Mouse (Mus musculus) induced T-regulatory cell, adult 2 months (primary cell): ENCODE results near the gene Pdap1.
"Not testable (repeated sequence)": the region's sequence is repeated elsewhere in the genome, so short reads cannot be mapped to it uniquely, and the experiment has no call there.

ENCODE experiments used
- DNase-seq: peaks from one replicate; pipeline ENCODE4 v3.0.0-alpha.2; 2012; ENCODE audit warnings: low read depth

Gene Pdap1

DNA sequence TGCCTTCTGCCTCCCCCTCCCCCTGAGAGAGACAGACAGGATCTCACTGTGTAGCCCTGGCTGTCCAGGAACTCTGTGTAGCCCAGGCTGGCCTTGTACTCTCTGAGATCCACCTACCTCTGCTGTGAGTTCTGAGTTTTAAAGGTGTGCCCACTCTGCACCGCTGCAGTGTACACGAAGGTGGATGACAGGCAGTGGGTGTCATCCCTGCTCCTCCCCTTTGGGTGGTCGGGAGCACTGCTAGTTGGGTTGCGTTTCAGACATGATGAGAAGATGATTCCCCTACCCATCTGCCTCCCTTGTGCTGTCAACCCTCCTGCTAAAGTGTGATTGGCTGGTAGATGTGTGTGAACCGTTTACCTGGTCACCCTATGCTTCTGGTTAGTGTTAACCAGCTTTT lies 21.6 kb downstream of the Pdap1 start:
- no peak for DNase-seq

DNA sequence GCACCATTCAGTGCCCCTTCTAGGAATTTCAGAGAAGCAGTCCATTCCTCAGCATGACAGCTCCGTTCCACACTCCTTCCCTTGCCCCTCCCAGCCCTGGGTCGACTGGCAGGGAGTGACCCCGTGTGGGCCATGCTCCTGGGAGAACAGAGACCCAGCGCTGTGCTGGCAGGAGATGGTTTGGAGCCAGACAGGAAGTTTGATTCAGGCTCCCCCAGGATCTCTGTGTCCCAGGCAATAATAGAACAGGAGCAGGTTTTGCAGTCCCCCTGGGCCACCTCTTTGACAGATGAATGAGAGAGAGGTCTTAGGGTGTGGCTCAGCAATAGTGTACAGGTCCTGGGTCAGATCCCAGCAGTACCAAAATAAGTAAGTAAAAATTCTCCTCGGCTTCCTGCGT lies 22.0 kb downstream of the Pdap1 start:
- DNase-seq, result no peak

DNA sequence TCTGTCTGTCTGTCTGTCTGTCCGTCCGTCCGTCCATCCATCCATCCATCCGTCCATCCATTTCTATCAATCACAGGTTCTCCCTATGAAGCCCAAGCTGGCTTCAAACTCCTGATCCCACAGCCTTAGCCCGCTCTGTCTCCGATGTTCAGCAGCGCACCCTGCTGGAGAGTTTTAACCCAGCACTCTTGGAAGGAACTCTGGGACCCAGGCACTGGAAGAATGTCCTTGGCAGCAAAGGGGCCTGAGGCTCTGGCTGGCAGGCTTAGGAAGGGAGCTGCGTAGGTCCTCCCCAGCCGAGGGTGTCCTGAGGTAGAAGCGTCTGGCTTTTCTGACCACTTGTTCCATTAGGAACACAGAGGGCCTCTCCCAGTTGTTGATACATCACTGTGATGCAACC lies 23.1 kb downstream of the Pdap1 start:
- DNase-seq, result peak; percentile 82

GRCm38 (mm10) chr5:145116316-145116715 lies 23.7 kb downstream of the Pdap1 start:
- DNase-seq, result peak; percentile 81

- peak; percentile 62 for DNase-seq
Observed at GRCm38 (mm10) chr5:145115736-145116135, 24.3 kb downstream of the Pdap1 start.

GRCm38 (mm10) chr5:145114606-145115473 lies 25.2 kb downstream of the Pdap1 start:
- DNase-seq, result peak; percentile 81

GRCm38 (mm10) chr5:145114071-145114605 lies 25.9 kb downstream of the Pdap1 start, which contains the start of gene Arpc1b:
TSS of gene Arpc1b (plus strand) at chr5:145114215.
- DNase-seq, result peak; percentile 86

GRCm38 (mm10) chr5:145113416-145113815 lies 26.6 kb downstream of the Pdap1 start:
- no peak for DNase-seq

- no peak for DNase-seq
Observed at GRCm38 (mm10) chr5:145112566-145112965, 27.5 kb downstream of the Pdap1 start.

DNA sequence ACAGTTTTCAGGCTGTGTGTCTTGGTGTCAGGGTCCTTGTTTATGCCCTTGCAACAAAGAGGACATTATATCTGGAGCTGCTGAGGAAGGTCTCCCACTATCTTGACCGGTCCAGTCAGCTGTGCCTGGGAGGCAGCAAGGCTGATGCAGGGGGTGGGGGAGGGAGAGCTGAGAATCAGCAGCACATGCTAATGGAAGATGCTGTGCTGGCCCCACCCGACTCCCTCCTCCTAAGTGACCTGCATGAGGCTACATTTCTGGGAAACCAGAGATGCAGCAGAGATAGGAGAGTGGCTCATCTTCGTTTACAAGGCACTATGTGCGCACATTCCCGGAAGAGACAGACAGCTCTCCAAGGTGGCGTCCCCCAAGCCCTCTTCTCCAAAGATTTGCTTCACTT lies 29.6 kb downstream of the Pdap1 start:
- DNase-seq, result no peak

DNA sequence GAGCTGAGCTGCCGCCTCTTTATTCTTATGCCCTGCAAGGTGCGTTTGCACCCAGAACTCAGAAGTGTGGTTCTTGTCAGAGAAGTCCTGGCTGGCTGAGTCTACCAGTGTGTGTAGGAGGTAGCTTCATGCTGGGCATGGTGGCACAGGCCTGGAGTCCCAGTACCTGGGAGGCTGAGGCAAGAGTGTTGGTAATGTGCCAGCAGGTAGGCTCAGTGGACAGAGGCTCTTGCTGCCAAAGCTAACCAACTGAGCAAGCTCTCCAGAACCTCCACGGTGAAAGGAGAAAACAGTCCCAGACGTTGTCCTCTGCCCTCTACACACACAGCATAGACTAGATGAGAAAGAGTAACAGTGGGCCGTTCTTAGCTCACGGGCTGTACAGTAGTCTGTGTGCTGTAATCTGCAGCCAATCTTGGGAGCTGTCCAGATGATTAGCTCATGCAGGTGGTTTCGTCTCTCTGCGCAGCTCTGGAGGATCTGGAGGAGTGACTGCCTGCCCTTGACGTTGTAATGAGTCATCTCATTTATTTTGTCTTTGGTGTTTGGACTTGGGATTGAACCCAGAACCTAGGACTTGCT lies 34.3 kb downstream of the Pdap1 start:
- DNase-seq, result no peak

- DNase-seq, result no peak
Observed at GRCm38 (mm10) chr5:145104328-145104727, 35.7 kb downstream of the Pdap1 start.

DNA sequence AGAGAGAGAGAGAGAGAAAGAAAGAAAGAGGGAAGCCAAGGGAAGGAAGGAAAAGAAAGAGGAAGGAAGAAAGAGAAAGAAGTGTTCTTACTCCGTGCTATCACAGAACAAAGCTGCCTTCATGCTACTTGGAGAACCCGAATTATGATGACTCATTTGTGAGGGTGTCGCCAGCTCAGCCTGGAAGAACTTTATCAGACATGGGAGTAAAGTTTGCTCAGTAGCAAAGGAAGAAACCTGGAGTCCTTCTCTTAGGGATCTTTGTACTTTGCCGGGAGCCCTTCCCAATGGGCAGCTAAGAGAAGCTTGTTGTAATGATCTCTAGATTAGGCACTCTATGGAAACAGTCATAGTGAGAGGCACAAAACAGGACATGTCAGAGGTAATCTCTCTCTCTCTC lies 37.3 kb downstream of the Pdap1 start:
- no peak for DNase-seq

GRCm38 (mm10) chr5:145101451-145101850 lies 38.6 kb downstream of the Pdap1 start:
- DNase-seq, result not testable (repeated sequence)

- DNase-seq, result no peak
Observed at GRCm38 (mm10) chr5:145100960-145101359, 39.1 kb downstream of the Pdap1 start.

GRCm38 (mm10) chr5:145098340-145098821 lies 41.7 kb downstream of the Pdap1 start:
- DNase-seq, result no peak

- DNase-seq, result no peak
Observed at GRCm38 (mm10) chr5:145096195-145096594, 43.8 kb downstream of the Pdap1 start.

- no peak for DNase-seq
Observed at GRCm38 (mm10) chr5:145089878-145090277, 50.2 kb downstream of the Pdap1 start.

- peak; percentile 32 for DNase-seq
Observed at GRCm38 (mm10) chr5:145088186-145088585, 51.9 kb downstream of the Pdap1 start.

DNA sequence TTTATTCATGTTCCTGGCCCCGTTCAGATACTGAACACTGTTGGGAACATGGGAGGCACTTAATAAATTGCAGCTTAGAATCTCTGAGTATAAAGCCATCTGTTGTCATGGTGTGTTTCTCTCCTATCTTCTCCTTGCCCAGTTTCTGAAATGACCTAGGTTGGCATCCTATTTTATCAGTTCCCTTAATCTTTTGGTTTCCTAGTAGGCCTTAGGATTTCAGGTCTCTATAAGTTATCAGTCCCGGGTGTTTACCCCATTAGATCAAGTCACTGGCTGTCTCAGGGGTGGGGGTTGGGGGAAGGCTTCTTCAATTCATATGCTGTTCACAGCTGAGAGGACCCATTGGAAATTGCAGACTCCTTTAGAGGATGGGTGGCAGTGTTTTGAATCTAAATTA lies 55.2 kb downstream of the Pdap1 start:
- DNase-seq, result peak; percentile 16

GRCm38 (mm10) chr5:145083632-145084451 lies 56.2 kb downstream of the Pdap1 start, which contains the start of the genes Arpc1a and Kpna7:
TSS of gene Arpc1a (plus strand) at chr5:145083830.
TSS of gene Kpna7 (minus strand) at chr5:145084030.
- DNase-seq, result peak; percentile 97

- DNase-seq, result not testable (repeated sequence)
Observed at GRCm38 (mm10) chr5:145083201-145083600, 56.8 kb downstream of the Pdap1 start.
